Mouse (Mus musculus) T-helper 1 cell (primary cell): Measurements from ENCODE around the gene Larp4.

ENCODE experiments used
- in situ Hi-C: fragments of 300-600 bp; cut with MboI, MseI; formaldehyde crosslinking; loops from one replicate; pipeline ENCODE4 v1.15.1; 2025; ENCODE audit warnings: high pct_unique_total_duplicates

Larp4 gene

DNA sequence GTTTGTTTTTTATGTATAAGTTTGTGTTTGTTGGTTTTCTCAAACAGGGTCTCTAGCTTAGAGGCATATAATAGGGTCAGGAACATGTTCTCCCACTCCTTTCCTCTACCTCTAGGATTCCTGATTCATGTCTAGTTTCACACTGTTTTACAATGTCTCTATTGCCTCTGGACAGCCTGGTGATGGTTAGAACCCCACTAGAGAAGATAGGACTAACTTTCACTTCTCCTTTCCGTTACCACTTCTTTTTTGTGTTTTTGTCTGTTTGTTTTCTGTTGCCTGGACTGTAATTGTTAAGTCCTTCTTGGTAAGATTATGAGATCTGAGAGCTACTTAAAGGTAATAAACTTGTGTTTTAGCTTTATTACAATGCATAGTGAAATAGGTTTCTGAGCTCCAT is 29.5 kb downstream of the Larp4 start:
- in situ Hi-C loops: loop anchor here (25.0 kb wide), 1 partner anchor 1462 kb away; the partner anchor contains the start of gene Kansl2

DNA sequence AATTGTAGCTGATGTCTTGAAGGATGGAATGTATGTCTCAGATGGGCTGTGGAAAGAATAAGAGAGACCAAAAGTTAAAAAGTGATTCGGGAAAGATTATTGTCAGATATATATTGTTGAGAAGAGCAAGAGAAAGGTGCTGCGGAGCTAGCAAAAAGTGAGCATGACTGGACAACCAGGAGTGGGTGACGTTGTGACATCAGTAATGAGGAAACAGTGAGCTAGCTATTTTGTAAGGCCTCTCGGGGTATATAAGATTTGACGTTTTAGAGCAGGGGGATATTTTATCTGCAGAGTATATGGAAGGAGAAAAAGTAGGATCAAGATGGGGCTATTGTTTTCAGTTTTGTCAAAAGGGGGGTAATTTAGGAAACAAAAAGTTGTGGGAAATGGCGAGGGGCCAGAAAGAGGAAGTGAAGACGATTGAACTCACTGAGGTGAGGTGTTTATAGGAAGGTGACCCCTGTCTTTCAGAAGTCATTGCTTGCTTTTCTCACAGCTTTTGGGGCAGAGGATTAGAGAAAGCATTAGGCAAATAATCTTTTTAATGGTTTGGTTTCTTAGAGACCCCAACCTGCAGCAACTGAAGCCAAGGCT is 34.9 kb downstream of the Larp4 start:
- in situ Hi-C loops: no loop called here

DNA sequence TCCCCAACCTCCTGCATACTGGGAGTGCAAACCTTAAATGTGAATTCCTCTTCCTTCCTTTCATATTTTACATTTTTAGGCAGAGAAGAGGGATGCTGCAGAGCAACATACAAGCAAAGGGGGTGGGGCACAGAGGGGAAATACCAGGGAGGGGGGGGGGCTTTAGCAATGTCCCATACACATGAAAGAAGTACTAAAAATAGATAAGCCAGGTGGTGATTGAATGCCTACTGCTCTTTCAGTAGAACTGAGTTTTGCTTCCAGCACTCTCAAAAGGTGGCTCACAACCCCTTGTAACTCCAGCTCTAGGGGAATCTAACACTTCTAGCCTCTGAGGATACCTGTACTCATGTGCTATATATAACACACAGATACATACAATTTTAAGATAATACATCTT is 36.3 kb downstream of the Larp4 start:
- in situ Hi-C loops: no loop called here

DNA sequence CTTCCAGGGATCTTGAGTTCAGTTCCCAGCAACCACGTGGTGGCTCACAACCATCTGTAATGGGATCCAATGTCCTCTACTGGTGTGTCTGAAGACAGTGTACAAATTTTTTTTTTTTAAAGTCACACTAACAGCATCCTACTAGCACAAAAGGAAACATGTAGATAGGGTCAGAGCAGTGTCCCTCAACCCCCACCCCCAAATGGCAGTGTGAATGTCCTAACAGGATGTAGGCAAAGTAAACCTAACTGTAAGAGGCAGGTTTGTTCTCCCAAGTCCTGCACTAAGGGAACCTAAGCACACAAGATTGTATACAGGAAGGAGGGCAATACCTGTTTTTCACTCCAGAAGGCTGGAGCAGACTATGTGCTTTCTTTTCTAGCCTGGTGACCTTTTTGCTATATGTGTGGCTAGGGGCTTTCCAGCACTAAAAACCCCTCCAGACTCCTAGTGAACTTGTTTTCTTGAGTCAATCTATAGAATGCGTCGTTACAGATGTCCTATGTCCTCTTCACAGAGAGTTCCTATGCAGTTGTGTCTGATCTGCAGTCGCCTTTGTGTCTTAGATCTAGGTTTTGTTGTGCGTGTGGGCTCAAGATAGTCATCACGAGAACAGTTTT is 48.5 kb downstream of the Larp4 start:
- in situ Hi-C loops: no loop called here

DNA sequence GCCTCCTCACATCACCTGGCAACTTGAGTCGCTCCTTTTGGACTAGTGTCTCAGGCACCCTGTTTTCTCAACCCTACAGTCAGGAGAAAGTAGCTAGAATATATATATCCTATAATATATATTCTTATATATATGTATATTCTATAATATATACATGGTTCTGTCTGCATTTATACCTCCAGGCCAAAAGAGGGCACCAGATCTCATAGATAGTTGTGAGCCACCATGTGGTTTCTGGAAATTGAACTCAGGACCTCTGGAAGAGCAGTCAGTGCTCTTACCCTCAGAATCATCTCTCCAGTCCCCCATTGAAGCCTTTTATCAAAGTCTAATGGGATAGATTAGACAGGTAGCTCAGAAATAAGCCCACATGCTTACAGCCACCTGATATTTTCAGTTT is 51.3 kb downstream of the Larp4 start:
- in situ Hi-C loops: no loop called here

DNA sequence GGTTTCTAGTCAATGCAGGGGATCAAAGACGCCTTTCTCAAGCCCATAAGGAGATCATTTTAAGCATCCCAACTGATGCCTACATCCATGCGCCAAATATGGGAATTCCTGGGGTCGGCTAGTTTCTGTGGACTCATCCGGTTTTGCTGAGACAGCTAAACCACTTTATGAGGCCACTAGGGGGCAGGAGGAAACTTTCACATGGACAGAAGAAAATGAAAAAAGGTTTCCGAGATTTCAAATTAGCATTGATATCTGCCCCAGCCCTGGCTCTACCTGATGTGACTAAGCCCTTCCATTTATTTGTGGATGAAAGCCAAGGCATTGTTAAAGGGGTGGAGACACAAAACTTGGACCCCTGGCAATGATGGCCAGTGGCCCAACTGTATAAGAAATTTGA is 53.1 kb downstream of the Larp4 start:
- in situ Hi-C loops: no loop called here

DNA sequence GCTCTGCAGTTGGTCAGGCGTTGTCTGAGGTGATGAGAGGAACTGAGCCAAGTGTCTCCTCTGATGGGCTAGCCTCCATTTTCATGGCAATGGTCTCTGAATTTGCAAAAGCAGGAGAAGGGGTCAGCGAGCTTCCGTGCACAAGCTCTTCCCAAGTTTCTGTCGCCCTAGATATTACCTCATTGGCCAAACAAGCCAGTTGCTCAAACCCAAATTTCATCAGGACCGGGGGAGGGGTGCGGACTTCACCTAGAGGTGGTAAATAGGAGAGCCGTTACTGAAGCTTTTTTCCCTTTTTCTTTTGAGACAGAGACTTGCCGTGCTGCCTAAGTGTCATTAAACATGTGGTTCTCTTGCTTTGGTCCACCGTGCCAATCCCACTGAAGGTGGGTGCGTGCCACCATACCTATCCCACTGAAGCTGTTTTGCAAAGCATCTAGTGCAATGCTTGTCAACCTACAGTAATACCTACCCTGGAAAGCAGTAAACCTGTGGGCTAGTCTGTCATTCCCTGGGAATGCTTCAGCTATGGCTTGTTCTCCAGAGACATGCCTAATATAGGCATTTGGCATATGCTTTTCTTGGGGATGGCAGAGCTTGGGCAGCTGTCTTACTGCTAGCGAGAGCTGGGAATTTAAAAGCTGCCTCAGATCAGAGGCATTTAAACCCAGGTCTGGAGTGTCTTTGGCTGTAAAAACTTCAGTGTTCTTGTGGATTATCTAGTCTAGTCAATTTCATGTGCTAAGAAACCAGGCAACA is 55.4 kb downstream of the Larp4 start:
- in situ Hi-C loops: no loop called here

DNA sequence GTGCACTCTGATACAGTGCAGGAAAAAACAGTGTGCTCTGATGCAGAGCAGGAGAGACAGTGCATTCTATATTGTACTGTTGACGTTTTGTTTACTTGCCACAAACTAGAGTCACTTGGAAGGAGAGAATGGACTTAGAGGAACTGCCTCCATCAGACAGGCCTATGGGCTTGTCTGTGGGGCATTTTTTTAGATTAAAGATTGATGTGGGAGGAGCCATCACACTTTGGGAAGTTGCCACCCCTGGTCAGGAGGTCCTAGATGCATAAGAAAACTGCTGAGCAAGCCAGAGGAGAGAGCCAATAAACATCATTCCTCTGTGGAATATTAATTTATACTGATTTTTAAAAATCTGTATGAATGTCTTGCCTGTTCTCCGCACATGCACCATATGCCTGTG is 58.3 kb downstream of the Larp4 start:
- in situ Hi-C loops: no loop called here

DNA sequence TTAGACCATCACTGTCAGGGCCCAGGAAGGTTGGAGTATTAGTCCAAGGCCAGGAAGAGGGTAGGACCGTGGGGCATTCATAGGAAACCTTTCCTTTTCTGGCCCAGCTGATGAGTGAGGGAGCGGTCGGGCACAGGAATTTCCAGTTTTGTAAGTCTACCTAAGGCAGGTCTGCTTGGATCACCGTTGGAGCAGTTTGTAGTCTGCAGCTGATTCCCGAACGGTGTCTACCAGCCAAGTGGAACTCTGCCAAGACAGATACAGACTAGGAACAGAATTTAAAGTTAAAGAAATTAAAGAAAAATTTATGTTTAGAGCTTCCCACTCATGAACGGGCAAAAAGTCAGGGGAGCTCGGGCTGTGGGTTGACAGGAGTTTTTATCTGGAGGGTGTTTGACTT is 59.6 kb downstream of the Larp4 start:
- in situ Hi-C loops: no loop called here

DNA sequence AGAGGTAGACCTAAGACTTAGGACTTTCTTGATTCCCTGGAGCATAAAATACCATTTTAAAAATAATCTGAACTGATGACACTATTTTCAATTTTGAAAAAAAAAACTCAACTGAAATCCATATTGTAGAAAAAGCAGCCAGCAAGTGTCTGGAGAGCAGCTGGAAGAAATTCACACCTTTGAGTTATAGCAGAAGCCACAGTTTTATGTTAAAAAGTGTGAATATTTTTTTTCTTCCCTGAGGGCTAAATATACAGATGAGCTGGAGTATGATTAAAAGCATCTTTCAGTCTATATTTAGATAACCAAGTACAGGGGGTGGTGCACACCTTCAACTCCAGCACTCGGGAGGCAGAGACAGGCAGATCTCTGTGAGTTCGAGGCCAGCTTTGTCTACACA is 60.0 kb downstream of the Larp4 start:
- in situ Hi-C loops: no loop called here

DNA sequence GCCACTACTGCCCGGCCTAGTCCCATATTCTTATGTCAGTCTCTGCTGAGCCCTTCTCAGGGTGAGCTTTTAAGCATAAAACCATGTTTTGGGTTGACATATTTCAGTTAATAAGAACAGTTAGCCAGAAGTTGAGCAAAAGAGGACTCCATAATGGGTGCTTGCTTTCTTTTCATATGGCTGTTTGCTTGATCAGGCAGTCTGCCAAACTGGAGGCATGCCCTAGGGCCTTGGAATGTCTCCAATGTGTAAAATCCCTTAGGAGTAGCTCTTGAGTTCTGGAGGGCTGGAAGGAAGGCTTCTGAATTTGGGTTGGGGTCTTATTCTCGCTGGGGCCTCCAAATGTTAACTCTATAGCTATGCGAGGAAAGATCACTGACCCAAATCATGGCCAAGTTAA is 62.7 kb downstream of the Larp4 start:
- in situ Hi-C loops: no loop called here

DNA sequence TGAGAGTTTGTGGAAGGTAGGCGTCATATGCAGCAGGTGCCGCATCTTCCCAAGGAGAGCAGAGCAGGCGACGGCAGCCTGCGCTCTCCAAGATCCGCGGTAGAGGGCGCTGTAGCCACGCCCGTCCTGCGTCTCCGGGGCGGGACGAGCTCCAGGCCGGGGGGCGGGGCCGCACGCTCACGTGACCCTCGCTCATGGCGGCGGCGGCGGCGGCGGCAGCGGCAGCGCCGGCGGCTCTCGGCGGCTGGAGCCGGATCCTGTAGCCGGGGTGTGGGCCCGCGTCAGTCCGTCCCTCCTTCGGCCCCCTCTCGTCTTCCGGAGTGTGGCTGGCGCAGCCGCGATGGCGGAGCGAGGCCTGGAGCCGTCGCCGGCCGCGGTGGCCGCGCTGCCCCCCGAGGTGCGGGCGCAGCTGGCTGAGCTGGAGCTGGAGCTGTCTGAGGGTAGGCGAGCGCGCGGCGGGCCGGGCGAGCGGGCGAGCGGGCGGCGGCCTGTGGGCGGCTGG is 68.7 kb downstream of the Larp4 start, which contains the start of gene Dip2b:
TSS of gene Dip2b (plus strand) at position 195 of the 502 bp plus-strand sequence.
- in situ Hi-C loops: loop anchor here (5.0 kb wide), 2 partner anchors 39 to 89 kb away; no protein-coding TSS in a partner anchor

DNA sequence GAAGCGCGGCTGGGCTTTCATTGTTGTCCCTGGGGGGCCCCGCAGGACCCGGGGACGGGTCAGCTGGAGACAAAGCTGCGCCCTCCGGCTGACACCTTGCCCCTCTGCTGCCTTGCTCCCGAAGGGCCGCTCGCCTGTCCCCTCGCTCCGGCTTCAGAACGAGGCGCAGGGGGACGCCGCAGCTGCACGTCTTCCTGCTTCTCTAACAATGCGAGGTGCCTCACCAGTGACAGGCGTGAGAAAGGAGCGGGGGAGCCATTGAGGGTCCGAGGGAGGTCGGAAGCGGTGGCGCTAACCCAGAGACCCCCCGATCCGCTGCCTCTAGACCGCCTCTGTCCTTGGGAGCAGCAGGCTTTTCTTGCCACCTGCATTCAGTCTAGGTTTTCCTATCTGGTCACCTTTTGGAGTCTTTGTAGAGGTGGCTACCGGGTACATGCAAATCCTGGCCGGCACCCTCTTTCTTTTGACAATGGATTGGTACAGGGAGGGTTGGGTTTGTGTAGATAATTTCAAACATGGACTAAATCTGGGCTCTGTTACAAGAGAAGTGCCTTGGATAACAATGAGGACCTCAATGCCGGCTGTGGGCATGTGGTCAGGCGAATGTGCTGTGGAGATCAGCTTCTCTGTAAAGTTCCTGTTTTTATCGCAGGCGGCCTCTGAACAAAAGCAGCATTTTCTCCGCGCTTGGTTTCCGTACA is 69.3 kb downstream of the Larp4 start:
- in situ Hi-C loops: loop anchor here (5.0 kb wide), 2 partner anchors 38 to 88 kb away; no protein-coding TSS in a partner anchor

DNA sequence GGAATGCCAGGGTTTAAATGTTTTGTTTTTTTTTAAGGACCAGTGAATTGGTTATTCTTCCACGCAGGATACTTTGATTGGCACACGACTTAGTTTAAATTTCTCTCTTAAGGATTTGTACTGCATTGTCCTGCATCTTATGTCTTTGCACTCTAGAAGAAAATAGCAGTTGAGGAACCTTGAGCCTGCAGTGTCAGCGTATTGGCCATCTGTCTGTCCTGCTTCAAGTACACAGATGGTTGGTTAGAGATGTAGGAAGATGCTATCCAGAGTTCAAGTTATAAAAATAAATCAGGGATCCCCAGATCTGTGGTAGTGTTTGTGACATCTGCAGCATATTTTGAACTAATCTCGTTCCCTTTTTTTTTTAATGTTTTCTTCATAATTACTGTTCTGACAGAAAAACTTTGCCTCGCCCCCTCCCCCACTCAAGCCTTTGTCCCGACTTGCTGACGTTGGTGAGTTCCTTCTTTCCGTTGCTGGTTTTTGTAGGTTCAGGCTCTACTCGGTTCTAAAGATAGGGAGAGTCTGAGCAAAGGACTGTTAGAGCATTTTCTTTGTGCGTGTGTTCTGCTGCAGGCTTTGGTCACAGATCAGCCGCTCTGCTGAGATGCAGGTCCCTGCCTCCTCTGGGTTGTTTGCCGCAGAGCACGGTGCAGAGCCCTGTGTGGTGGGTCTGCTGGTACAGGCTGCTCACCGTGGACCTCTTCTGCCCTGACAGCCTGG is 70.8 kb downstream of the Larp4 start:
- in situ Hi-C loops: no loop called here

DNA sequence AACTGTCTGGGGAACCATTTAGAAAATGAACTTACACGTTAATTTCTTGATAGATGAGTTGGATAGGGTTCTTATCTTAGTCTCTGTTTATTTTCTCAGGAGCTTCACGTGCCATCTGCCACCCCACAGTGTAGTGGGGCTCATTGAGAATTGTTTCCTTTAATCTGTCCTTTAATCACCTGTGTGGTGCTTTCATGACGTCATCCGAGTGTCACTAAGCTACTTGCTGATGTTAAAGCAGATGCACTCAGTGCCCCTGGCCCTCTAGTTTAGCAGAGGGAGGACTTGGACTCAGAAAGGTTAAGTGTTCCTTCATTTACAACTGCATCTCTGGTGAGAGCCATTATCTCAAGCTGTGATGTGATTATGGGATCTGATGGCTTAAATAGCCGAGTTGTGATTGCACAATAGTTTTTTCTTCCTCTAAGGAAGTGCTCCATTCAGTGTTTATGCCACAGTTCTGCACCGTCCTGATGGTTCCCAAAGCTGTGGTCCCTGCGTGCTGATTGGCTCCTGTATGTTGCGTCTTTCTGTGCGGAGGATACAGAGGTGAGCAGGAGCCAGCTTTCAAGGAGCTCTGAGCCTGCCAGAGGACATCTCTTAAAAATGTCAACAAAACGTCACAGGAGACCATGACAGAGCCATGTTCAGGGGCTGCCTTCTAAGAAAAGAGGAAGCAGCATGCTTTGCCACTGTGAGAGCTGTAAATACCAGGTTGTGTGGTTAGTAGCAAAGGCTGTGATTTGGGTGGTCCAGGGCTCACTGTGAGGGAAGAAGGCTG is 71.6 kb downstream of the Larp4 start:
- in situ Hi-C loops: no loop called here

DNA sequence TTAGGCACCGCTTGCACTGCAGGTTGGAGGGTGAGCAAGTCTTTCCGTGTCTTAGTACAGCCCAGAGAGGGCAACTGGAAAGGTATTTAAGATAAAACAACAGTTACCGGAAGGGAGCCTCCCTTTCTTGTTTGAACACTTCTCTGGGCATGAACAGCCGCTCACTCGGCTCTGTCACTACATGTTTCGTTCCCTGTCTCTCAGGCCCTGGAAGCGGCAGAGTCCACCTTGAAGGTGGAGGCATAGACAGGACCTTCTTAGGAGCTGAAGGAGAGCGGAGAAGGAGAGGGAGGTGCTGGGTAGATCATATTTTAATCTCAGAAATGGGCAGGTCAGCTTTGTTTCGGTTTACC is 72.2 kb downstream of the Larp4 start:
- in situ Hi-C loops: no loop called here

DNA sequence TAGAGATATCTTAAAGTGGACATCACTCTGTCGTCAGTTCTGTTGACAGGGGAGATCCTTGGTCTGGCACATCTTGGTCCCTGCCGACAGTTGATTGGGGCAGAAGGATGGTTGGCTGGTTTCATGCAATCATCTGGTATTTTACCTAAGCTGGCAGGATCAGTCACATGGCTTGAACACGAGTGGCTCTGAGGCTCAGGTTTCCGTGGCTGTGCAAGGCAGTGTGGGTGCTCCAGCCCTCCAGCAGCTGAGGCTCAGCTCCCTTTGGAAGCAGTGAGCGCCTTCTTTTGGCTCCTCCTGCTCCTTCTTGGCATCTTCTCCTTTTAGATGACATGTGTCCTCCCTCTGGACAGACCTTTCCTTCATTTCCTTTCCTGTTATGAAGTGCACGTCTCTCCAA is 75.7 kb downstream of the Larp4 start:
- in situ Hi-C loops: no loop called here

DNA sequence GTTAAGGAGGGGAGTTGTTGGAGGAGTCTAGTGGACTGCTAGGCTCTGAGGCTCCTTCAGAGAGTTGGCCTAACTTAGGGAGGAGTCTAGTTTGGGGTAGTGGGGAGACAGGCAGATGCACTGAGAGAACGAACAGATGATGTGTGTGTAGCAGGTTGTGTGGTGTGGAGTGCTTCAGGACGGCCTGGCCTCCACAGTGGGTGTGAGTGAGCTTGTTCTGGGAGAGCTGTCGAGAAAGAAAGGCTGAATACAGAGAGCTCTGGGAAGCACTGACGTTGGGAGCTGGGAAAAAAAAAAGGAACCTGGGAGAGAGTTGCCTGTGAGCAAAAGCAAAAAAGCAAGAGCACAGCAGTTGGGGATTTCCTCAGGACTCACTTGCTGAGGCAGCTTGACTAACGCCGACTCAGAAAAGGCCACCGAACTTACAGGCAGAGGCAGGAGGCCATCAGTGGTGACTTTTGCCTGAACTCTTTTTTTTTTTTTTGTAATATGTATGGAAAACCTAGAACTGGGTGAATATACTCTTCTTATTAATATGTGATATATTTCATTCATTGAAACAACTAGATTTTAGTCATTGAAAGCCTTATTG is 79.7 kb downstream of the Larp4 start:
- in situ Hi-C loops: loop anchor here (10.0 kb wide), 1 partner anchor 1225 kb away; no protein-coding TSS in a partner anchor

DNA sequence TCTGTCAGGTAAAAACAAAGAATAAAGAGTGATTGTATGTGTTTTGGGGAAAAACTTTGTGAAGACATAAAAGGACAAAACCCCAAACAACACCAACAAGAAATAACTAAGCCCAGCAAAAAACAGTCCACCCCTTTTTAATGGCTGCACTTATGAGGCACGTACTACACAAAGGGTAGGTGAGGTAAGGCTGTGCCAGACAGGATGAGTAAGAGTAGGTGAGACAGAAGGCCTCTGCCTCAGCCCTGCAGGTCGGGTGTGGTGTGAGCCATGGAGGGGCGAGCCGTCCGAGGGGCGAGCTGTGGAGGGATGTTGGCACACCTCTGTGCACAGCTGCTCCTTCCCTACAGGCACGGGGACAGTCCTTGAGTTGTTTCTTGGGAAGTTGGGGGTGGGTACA is 81.1 kb downstream of the Larp4 start:
- in situ Hi-C loops: loop anchor here (10.0 kb wide), 1 partner anchor 1224 kb away; no protein-coding TSS in a partner anchor

DNA sequence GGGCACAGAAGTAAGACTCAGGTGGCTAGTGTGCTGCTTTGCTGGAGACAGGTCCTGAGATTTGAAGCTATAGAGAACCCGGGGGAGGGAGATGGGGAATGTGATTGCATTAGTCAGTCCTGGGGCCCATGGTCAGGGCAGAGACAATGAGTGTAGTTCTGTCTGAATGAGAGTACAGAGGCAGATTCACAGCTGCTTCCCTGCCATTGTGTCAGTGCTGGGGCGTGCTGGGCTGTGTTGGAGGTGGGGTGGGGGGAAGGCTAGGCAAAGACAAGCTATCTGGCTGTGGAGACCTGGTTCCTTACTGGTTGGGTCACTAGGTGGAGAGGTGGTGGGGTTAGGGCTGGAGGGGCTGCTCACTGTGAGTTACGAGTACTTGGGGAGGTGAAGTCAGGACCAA is 82.9 kb downstream of the Larp4 start:
- in situ Hi-C loops: loop anchor here (10.0 kb wide), 1 partner anchor 1222 kb away; no protein-coding TSS in a partner anchor
